Mouse (Mus musculus): Measurements from ENCODE around the gene Dock2.

DNA sequence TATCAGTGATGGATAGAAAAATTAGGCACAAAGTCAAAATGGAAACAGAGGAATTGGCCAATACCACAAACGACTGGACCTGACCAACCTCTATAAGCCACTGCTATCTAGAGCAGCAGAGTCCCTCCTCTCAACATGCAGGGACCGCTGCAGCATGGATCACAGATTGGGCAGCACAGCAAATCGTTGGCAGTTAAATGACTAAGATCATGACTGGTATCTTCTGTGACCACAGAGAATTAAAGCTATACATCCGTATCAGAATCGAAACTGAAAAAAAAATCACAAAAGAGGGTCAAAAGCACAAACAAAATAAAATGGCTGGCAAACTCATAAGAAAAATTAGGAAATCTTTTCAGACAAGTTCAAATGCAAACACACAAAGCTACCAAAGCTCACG lies 21.6 kb downstream of the Dock2 start:
- no peak for TF ChIP-seq GATA1 (IDR thresholded peaks at IDR 0.05; ENCODE audit: low read length)
- TF ChIP-seq TAL1 (IDR thresholded peaks at IDR 0.05; ENCODE audit: low read length), result no peak
